Mouse (Mus musculus) embryonic stem cell, embryonic (primary cell): Measurements from ENCODE around the gene Prss50.

Source experiments
- CTCF ChIA-PET, 4 experiments: fragments of 300-600 bp in 2 of 4; fragments of 350-600 bp in 2 of 4; sonication (Branson Sonifier 250); formaldehyde crosslinking; loops; one replicate each; lab custom pipeline; 2022; ENCODE audit warnings: inconsistent platforms in 2 of 4; lab: Charles Lee
- POLR2A ChIA-PET, 4 experiments: fragments of 300-600 bp in 2 of 4; fragments of 350-600 bp in 2 of 4; sonication (Branson Sonifier 250); formaldehyde crosslinking; loops; one replicate each; lab custom pipeline; 2022; ENCODE audit warnings: antibody characterized with exemption in 4 of 4, inconsistent platforms in 1 of 4; lab: Charles Lee

The Prss50 gene

GRCm38 (mm10) chr9:110888935-110889334 is 31.2 kb downstream of the Prss50 start:
- POLR2A ChIA-PET, result interaction anchor here in 2 of 4 experiments (1.1 to 2.7 kb wide), 4 partner anchors 7 to 34 kb away, joined by 4 to 16 read pairs (median 7); partner anchors contain the start of genes Als2cl (in 2 of the 2) and Tmie (in 2 of the 2)
- CTCF ChIA-PET, result interaction anchor here in 2 of 4 experiments (1.4 to 2.0 kb wide), 4 partner anchors 18 to 107 kb away, joined by 4 to 8 read pairs (median 5); no protein-coding TSS in a partner anchor

GRCm38 (mm10) chr9:110890026-110890783 is 32.4 kb downstream of the Prss50 start:
- ChIA-PET CTCF (interaction anchor here (0.6 to 2.0 kb wide), 35 partner anchors 8 to 399 kb away, joined by 3 to 23 read pairs (median 3); partner anchors contain the start of genes Als2cl (in 2 of the 4), Tmie (in 2 of the 4) and Nbeal2 (in 1 of the 4)), POLR2A (interaction anchor here in 2 of 4 experiments (1.1 to 2.7 kb wide), 5 partner anchors 10 to 62 kb away, joined by 3 to 16 read pairs (median 4); partner anchors contain the start of genes Als2cl (in 2 of the 2) and Tmie (in 2 of the 2))

GRCm38 (mm10) chr9:110891077-110891828 is 33.5 kb downstream of the Prss50 start:
- CTCF ChIA-PET, result interaction anchor here (0.5 to 2.0 kb wide), 12 partner anchors 10 to 413 kb away, joined by 3 to 23 read pairs (median 5); partner anchors contain the start of genes Als2cl (in 1 of the 4) and Tmie (in 1 of the 4)

GRCm38 (mm10) chr9:110892552-110892951 is 34.8 kb downstream of the Prss50 start:
- POLR2A ChIA-PET, result interaction anchor here in 1 of 4 experiments (5.3 kb wide), 1 partner anchor 13 kb away, joined by 24 read pairs; the partner anchor contains the start of genes Als2cl and Tmie
- CTCF ChIA-PET, result interaction anchor here in 2 of 4 experiments (0.9 to 1.0 kb wide), 2 partner anchors 24 to 30 kb away, joined by 3 to 4 read pairs; partner anchors contain the start of gene Fam240a (in 1 of the 2)

More at GRCm38 (mm10) chr9:110891077-110891828, 33.5 kb downstream of the Prss50 start:
- POLR2A ChIA-PET, result interaction anchor here in 2 of 4 experiments (1.0 to 1.8 kb wide), 5 partner anchors 11 to 74 kb away, joined by 3 to 6 read pairs (median 3); partner anchors contain the start of genes Als2cl (in 1 of the 2) and Tmie (in 1 of the 2)

GRCm38 (mm10) chr9:110893429-110893828 is 35.7 kb downstream of the Prss50 start:
- POLR2A ChIA-PET, result interaction anchor here in 1 of 4 experiments (5.3 kb wide), 1 partner anchor 13 kb away, joined by 24 read pairs; the partner anchor contains the start of genes Als2cl and Tmie
- CTCF ChIA-PET, result interaction anchor here in 2 of 4 experiments (1.0 to 1.7 kb wide), 2 partner anchors 22 to 23 kb away, joined by 3 to 5 read pairs; partner anchors contain the start of gene Fam240a (in 1 of the 2)

- CTCF ChIA-PET, result interaction anchor here (0.6 to 3.0 kb wide), 13 partner anchors 11 to 163 kb away, joined by 3 to 12 read pairs (median 4); partner anchors contain the start of genes Als2cl (in 2 of the 4) and Tmie (in 2 of the 4)
- POLR2A ChIA-PET, result interaction anchor here in 3 of 4 experiments (0.9 to 5.3 kb wide), 16 partner anchors 7 to 114 kb away, joined by 3 to 24 read pairs (median 6); partner anchors contain the start of genes Als2cl (in 2 of the 3), Tdgf1 (in 2 of the 3) and Tmie (in 2 of the 3)
These were observed 37.7 kb downstream of the Prss50 start for GRCm38 (mm10) chr9:110895507-110895906.

GRCm38 (mm10) chr9:110895994-110896393 is 38.2 kb downstream of the Prss50 start:
- POLR2A ChIA-PET, result interaction anchor here in 3 of 4 experiments (0.6 to 5.3 kb wide), 19 partner anchors 8 to 497 kb away, joined by 3 to 24 read pairs (median 5); partner anchors contain the start of genes Als2cl (in 2 of the 3), Tdgf1 (in 2 of the 3), Tmie (in 2 of the 3) and Prss43 (in 1 of the 3)
- CTCF ChIA-PET, result interaction anchor here (0.6 to 3.0 kb wide), 12 partner anchors 12 to 118 kb away, joined by 3 to 12 read pairs (median 4); partner anchors contain the start of genes Als2cl (in 2 of the 4) and Tmie (in 2 of the 4)

- POLR2A ChIA-PET, result interaction anchor here in 2 of 4 experiments (0.6 to 5.3 kb wide), 14 partner anchors 8 to 393 kb away, joined by 3 to 24 read pairs (median 5); partner anchors contain the start of genes Als2cl (in 2 of the 2), Tmie (in 2 of the 2), Prss43 (in 1 of the 2) and Tdgf1 (in 1 of the 2)
These were observed 38.8 kb downstream of the Prss50 start for GRCm38 (mm10) chr9:110896595-110896994.

GRCm38 (mm10) chr9:110899451-110900008 is 41.8 kb downstream of the Prss50 start:
- ChIA-PET POLR2A (no interaction called here), CTCF (interaction anchor here in 2 of 4 experiments (1.1 to 1.3 kb wide), 2 partner anchors 23 kb away, joined by 3 to 4 read pairs; no protein-coding TSS in a partner anchor)

More at GRCm38 (mm10) chr9:110896595-110896994, 38.8 kb downstream of the Prss50 start:
- CTCF ChIA-PET, result interaction anchor here in 3 of 4 experiments (0.9 to 3.0 kb wide), 10 partner anchors 16 to 115 kb away, joined by 3 to 12 read pairs (median 4); partner anchors contain the start of genes Als2cl (in 2 of the 3) and Tmie (in 2 of the 3)

- POLR2A ChIA-PET, result interaction anchor here in 1 of 4 experiments (0.8 kb wide), 1 partner anchor 53 kb away, joined by 3 read pairs; no protein-coding TSS in a partner anchor
- CTCF ChIA-PET, result interaction anchor here in 2 of 4 experiments (0.5 to 1.8 kb wide), 6 partner anchors 11 to 247 kb away, joined by 3 to 10 read pairs (median 3); no protein-coding TSS in a partner anchor
These were observed 43.4 kb downstream of the Prss50 start for GRCm38 (mm10) chr9:110901204-110901603.

- CTCF ChIA-PET, result interaction anchor here (0.6 to 1.8 kb wide), 5 partner anchors 12 to 183 kb away, joined by 3 to 5 read pairs (median 4); no protein-coding TSS in a partner anchor
- POLR2A ChIA-PET, result interaction anchor here in 3 of 4 experiments (0.5 to 1.2 kb wide), 4 partner anchors 9 to 977 kb away, joined by 3 to 5 read pairs (median 4); no protein-coding TSS in a partner anchor
These were observed 44.5 kb downstream of the Prss50 start for GRCm38 (mm10) chr9:110902271-110902670.

GRCm38 (mm10) chr9:110907201-110907837 is 49.6 kb downstream of the Prss50 start:
- ChIA-PET CTCF (interaction anchor here in 1 of 4 experiments (0.6 kb wide), 1 partner anchor 374 kb away, joined by 5 read pairs; no protein-coding TSS in a partner anchor), POLR2A (no interaction called here)

GRCm38 (mm10) chr9:110907838-110908630 is 50.3 kb downstream of the Prss50 start:
- CTCF ChIA-PET, result interaction anchor here in 2 of 4 experiments (0.6 to 1.5 kb wide), 2 partner anchors 15 to 374 kb away, joined by 5 read pairs; no protein-coding TSS in a partner anchor

GRCm38 (mm10) chr9:110908631-110909016 is 50.9 kb downstream of the Prss50 start:
- ChIA-PET POLR2A (interaction anchor here in 1 of 4 experiments (0.6 kb wide), 1 partner anchor 389 kb away, joined by 3 read pairs; no protein-coding TSS in a partner anchor), CTCF (interaction anchor here in 1 of 4 experiments (1.5 kb wide), 1 partner anchor 14 kb away, joined by 5 read pairs; no protein-coding TSS in a partner anchor)

More at GRCm38 (mm10) chr9:110907838-110908630, 50.3 kb downstream of the Prss50 start:
- POLR2A ChIA-PET, result no interaction called here
